Mouse (Mus musculus): Measurements from ENCODE around the gene D17H6S53E. TPM values are rescaled to one million over a fixed set of nuclear protein-coding genes. Genes with fewer than 3 reads are reported as not detected.
"Not testable (repeated sequence)": the region's sequence is repeated elsewhere in the genome, so short reads cannot be mapped to it uniquely, and the experiment has no call there.

Gene D17H6S53E
- total RNA-seq, 1 experiment, result 11.2 TPM

- H3K36me3 ChIP-seq (ENCODE audit: control insufficient read depth, insufficient read depth, low read length, poor library complexity, severe bottlenecking), result peaks cover 35% of the 10 kb centered on the region
- peak overlapping the region; percentile 92 to 98 for H3K4me3 ChIP-seq (ENCODE audit: insufficient read depth in 1 of 2, low read depth in 1 of 2, low read length in 2 of 2, poor library complexity in 1 of 2, severe bottlenecking in 1 of 2)
- H3K9me3 ChIP-seq (ENCODE audit: control insufficient read depth, insufficient read depth, low read depth, low read length), result no peaks in the 10 kb centered on the region
- no peak for TF ChIP-seq HCFC1 (IDR thresholded peaks at IDR 0.05; ENCODE audit: borderline replicate concordance, insufficient read depth, low read length)
- H3K9ac ChIP-seq (ENCODE audit: insufficient read depth, low read depth, low read length, poor library complexity, severe bottlenecking), result peak overlapping the region; percentile 97
- in situ Hi-C loops (cut with MboI; ENCODE audit: low sequenced_read_pairs in 2 of 2, unreplicated experiment in 2 of 2), result loop anchor here in 1 of 2 experiments (25.0 kb wide), 1 partner anchor 108 kb away; the partner anchor contains the start of genes Vars and Vwa7
- H3K4me1 ChIP-seq (ENCODE audit: control insufficient read depth in 2 of 2, insufficient read depth in 2 of 2, low read length in 2 of 2, poor library complexity in 1 of 2), result peaks cover 0 to 7% of the 10 kb centered on the region in 2 experiments; a peak in 2 of 4 replicates
- no peak for DNase-seq (ENCODE audit: low read depth, low spot score)
- peak overlapping the region; percentile 24 for H3K27ac ChIP-seq (ENCODE audit: insufficient read depth, low read depth, low read length, poor library complexity, severe bottlenecking)
Measured at GRCm38 (mm10) chr17:35120745-35121142, 5.4 kb upstream of the D17H6S53E start.

GRCm38 (mm10) chr17:35121143-35121799 lies 4.9 kb upstream of the D17H6S53E start, which contains the start of gene Gpank1:
TSS of gene Gpank1 (plus strand) at chr17:35121455.
- peak within 1 kb of the TSS; percentile 97 for H3K9ac ChIP-seq (ENCODE audit: insufficient read depth, low read depth, low read length, poor library complexity, severe bottlenecking)
- H3K27ac ChIP-seq (ENCODE audit: insufficient read depth, low read depth, low read length, poor library complexity, severe bottlenecking), result peak within 1 kb of the TSS; percentile 74
- H3K4me3 ChIP-seq (ENCODE audit: insufficient read depth in 1 of 2, low read depth in 1 of 2, low read length in 2 of 2, poor library complexity in 1 of 2, severe bottlenecking in 1 of 2), result peak within 1 kb of the TSS; percentile 92 to 98
- DNase-seq (ENCODE audit: low read depth, low spot score), result peak; percentile 95
- TF ChIP-seq ZC3H11A (IDR thresholded peaks at IDR 0.05; ENCODE audit: borderline replicate concordance, low read depth, low read length) (no peak), ZNF384 (IDR thresholded peaks at IDR 0.05; ENCODE audit: low read depth, low read length) (peak; percentile 45; the same call in 1 of the 2 replicates), HCFC1 (IDR thresholded peaks at IDR 0.05; ENCODE audit: borderline replicate concordance, insufficient read depth, low read length) (peak; percentile 98), CHD2 (IDR thresholded peaks at IDR 0.05; ENCODE audit: low read depth, low read length) (peak; percentile 81), MAFK (IDR thresholded peaks at IDR 0.05; ENCODE audit: insufficient read depth, low read depth, low read length) (no peak)
- no peaks in the 10 kb centered on the region for H3K9me3 ChIP-seq (ENCODE audit: control insufficient read depth, insufficient read depth, low read depth, low read length)
- in situ Hi-C loops (cut with MboI; ENCODE audit: low sequenced_read_pairs in 2 of 2, unreplicated experiment in 2 of 2), result loop anchor here in 1 of 2 experiments (25.0 kb wide), 1 partner anchor 109 kb away; the partner anchor contains the start of genes Vars and Vwa7
- H3K36me3 ChIP-seq (ENCODE audit: control insufficient read depth, insufficient read depth, low read length, poor library complexity, severe bottlenecking), result peaks cover 30% of the 10 kb centered on the region
- H3K4me1 ChIP-seq (ENCODE audit: control insufficient read depth in 2 of 2, insufficient read depth in 2 of 2, low read length in 2 of 2, poor library complexity in 1 of 2), result peaks cover 0 to 7% of the 10 kb centered on the region in 2 experiments; a peak in 2 of 4 replicates

GRCm38 (mm10) chr17:35121871-35122303 lies 4.3 kb upstream of the D17H6S53E start, which contains the start of gene Csnk2b:
TSS of gene Csnk2b (minus strand) at chr17:35122053.
- Histone ChIP-seq H3K4me3 (ENCODE audit: insufficient read depth in 1 of 2, low read depth in 1 of 2, low read length in 2 of 2, poor library complexity in 1 of 2, severe bottlenecking in 1 of 2) (peak within 1 kb of the TSS; percentile 92 to 98), H3K36me3 (ENCODE audit: control insufficient read depth, insufficient read depth, low read length, poor library complexity, severe bottlenecking) (peaks cover 28% of the 10 kb centered on the region), H3K9ac (ENCODE audit: insufficient read depth, low read depth, low read length, poor library complexity, severe bottlenecking) (peak within 1 kb of the TSS; percentile 97), H3K9me3 (ENCODE audit: control insufficient read depth, insufficient read depth, low read depth, low read length) (no peaks in the 10 kb centered on the region), H3K27ac (ENCODE audit: insufficient read depth, low read depth, low read length, poor library complexity, severe bottlenecking) (peak within 1 kb of the TSS; percentile 74), H3K4me1 (ENCODE audit: control insufficient read depth in 2 of 2, insufficient read depth in 2 of 2, low read length in 2 of 2, poor library complexity in 1 of 2) (peaks cover 0 to 7% of the 10 kb centered on the region in 2 experiments; a peak in 2 of 4 replicates)
- peak; percentile 40 for DNase-seq (ENCODE audit: low read depth, low spot score)
- no peak for TF ChIP-seq ZNF384 (IDR thresholded peaks at IDR 0.05; ENCODE audit: low read depth, low read length)
- TF ChIP-seq MAFK (IDR thresholded peaks at IDR 0.05; ENCODE audit: insufficient read depth, low read depth, low read length), result no peak
- 0 out of 2 replicates have a peak, but pooled peaks have one; percentile 11 for TF ChIP-seq ZC3H11A (IDR thresholded peaks at IDR 0.05; ENCODE audit: borderline replicate concordance, low read depth, low read length)
- no peak for TF ChIP-seq HCFC1 (IDR thresholded peaks at IDR 0.05; ENCODE audit: borderline replicate concordance, insufficient read depth, low read length)
- TF ChIP-seq CHD2 (IDR thresholded peaks at IDR 0.05; ENCODE audit: low read depth, low read length), result no peak
- in situ Hi-C loops (cut with MboI; ENCODE audit: low sequenced_read_pairs in 2 of 2, unreplicated experiment in 2 of 2), result loop anchor here in 1 of 2 experiments (25.0 kb wide), 1 partner anchor 110 kb away; the partner anchor contains the start of genes Vars and Vwa7

- DNase-seq (ENCODE audit: low read depth, low spot score); H3K4me3 ChIP-seq (ENCODE audit: insufficient read depth in 1 of 2, low read depth in 1 of 2, low read length in 2 of 2, poor library complexity in 1 of 2, severe bottlenecking in 1 of 2): not testable (repeated sequence)
- in situ Hi-C loops (cut with MboI; ENCODE audit: low sequenced_read_pairs in 2 of 2, unreplicated experiment in 2 of 2), result loop anchor here in 1 of 2 experiments (25.0 kb wide), 1 partner anchor 111 kb away; the partner anchor contains the start of genes Vars and Vwa7
Measured at GRCm38 (mm10) chr17:35123287-35123686, 2.9 kb upstream of the D17H6S53E start.

GRCm38 (mm10) chr17:35124261-35124896 lies 1.8 kb upstream of the D17H6S53E start:
- H3K9ac ChIP-seq (ENCODE audit: insufficient read depth, low read depth, low read length, poor library complexity, severe bottlenecking); H3K4me1 ChIP-seq (ENCODE audit: control insufficient read depth in 2 of 2, insufficient read depth in 2 of 2, low read length in 2 of 2, poor library complexity in 1 of 2); DNase-seq (ENCODE audit: low read depth, low spot score); H3K27ac ChIP-seq (ENCODE audit: insufficient read depth, low read depth, low read length, poor library complexity, severe bottlenecking); H3K4me3 ChIP-seq (ENCODE audit: insufficient read depth in 1 of 2, low read depth in 1 of 2, low read length in 2 of 2, poor library complexity in 1 of 2, severe bottlenecking in 1 of 2); H3K9me3 ChIP-seq (ENCODE audit: control insufficient read depth, insufficient read depth, low read depth, low read length): not testable (repeated sequence)
- in situ Hi-C loops (cut with MboI; ENCODE audit: low sequenced_read_pairs in 2 of 2, unreplicated experiment in 2 of 2), result loop anchor here in 1 of 2 experiments (25.0 kb wide), 1 partner anchor 112 kb away; the partner anchor contains the start of genes Vars and Vwa7
- peaks cover 13% of the 10 kb centered on the region; the same call in 1 of the 2 replicates for H3K36me3 ChIP-seq (ENCODE audit: control insufficient read depth, insufficient read depth, low read length, poor library complexity, severe bottlenecking)

More at GRCm38 (mm10) chr17:35123287-35123686, 2.9 kb upstream of the D17H6S53E start:
- not testable (repeated sequence) for H3K4me1 ChIP-seq (ENCODE audit: control insufficient read depth in 2 of 2, insufficient read depth in 2 of 2, low read length in 2 of 2, poor library complexity in 1 of 2); H3K27ac ChIP-seq (ENCODE audit: insufficient read depth, low read depth, low read length, poor library complexity, severe bottlenecking); H3K9ac ChIP-seq (ENCODE audit: insufficient read depth, low read depth, low read length, poor library complexity, severe bottlenecking); H3K9me3 ChIP-seq (ENCODE audit: control insufficient read depth, insufficient read depth, low read depth, low read length)
- peaks cover 18% of the 10 kb centered on the region for H3K36me3 ChIP-seq (ENCODE audit: control insufficient read depth, insufficient read depth, low read length, poor library complexity, severe bottlenecking)

All from ES-E14 (cell line).